Mouse (Mus musculus): ENCODE results near the gene Ralgds. TPM values are rescaled to one million over a fixed set of nuclear protein-coding genes. Genes with fewer than 3 reads are reported as not detected.

Ralgds gene
- 25.4 TPM for polyA plus RNA-seq (2014; fragmentation: Illumina TruSeq; extraction: RNeasy Lipid Tissue Mini Kit (QIAGEN cat#74804); ENCODE audit: low read depth, low replicate concordance)

GRCm38 (mm10) chr2:28512798-28513401 is at the start of gene Ralgds:
Ralgds (plus strand) TSS chr2:28513125.

GRCm38 (mm10) chr2:28465836-28466518 is 46.9 kb upstream of the Ralgds start, which contains the start of gene 1700007K13Rik:
1700007K13Rik (minus strand) TSS chr2:28466332.

GRCm38 (mm10) chr2:28467860-28468485 is 45.0 kb upstream of the Ralgds start, which contains the start of gene Mrps2:
Mrps2 (plus strand) TSS chr2:28468066.

GRCm38 (mm10) chr2:28496671-28497070 is 16.3 kb upstream of the Ralgds start, which contains the start of gene Gbgt1:
Gbgt1 (plus strand) TSS chr2:28496891.

GRCm38 (mm10) chr2:28505795-28506194 is 7.1 kb upstream of the Ralgds start, which contains the start of gene Gm10134:
Gm10134 (plus strand) TSS chr2:28506095.

GRCm38 (mm10) chr2:28563303-28563702 is 50.4 kb downstream of the Ralgds start, which contains the start of gene Cel:
Cel (minus strand) TSS chr2:28563403.

GRCm38 (mm10) chr2:28583651-28584050 is 70.7 kb downstream of the Ralgds start, which contains the start of gene Gtf3c5:
Gtf3c5 (minus strand) TSS chr2:28583751.

Other genes starting within 250 kb of the Ralgds start
- gene Ppp1r26, start 66.3 kb upstream of the Ralgds start, polyA plus RNA-seq (2014; fragmentation: Illumina TruSeq; extraction: RNeasy Lipid Tissue Mini Kit (QIAGEN cat#74804); ENCODE audit: low read depth, low replicate concordance), result 1.3 TPM
- gene 1700007K13Rik, start 46.8 kb upstream of the Ralgds start, polyA plus RNA-seq (2014; fragmentation: Illumina TruSeq; extraction: RNeasy Lipid Tissue Mini Kit (QIAGEN cat#74804); ENCODE audit: low read depth, low replicate concordance), result not detected
- gene Mrps2, start 45.1 kb upstream of the Ralgds start, polyA plus RNA-seq (2014; fragmentation: Illumina TruSeq; extraction: RNeasy Lipid Tissue Mini Kit (QIAGEN cat#74804); ENCODE audit: low read depth, low replicate concordance), result 58.0 TPM
- 0.44 TPM for gene Gbgt1, start 16.2 kb upstream of the Ralgds start, polyA plus RNA-seq (2014; fragmentation: Illumina TruSeq; extraction: RNeasy Lipid Tissue Mini Kit (QIAGEN cat#74804); ENCODE audit: low read depth, low replicate concordance)
- not detected for gene Gm10134, start 7.0 kb upstream of the Ralgds start, polyA plus RNA-seq (2014; fragmentation: Illumina TruSeq; extraction: RNeasy Lipid Tissue Mini Kit (QIAGEN cat#74804); ENCODE audit: low read depth, low replicate concordance)
- 2.5 TPM for gene Cel, start 50.3 kb downstream of the Ralgds start, polyA plus RNA-seq (2014; fragmentation: Illumina TruSeq; extraction: RNeasy Lipid Tissue Mini Kit (QIAGEN cat#74804); ENCODE audit: low read depth, low replicate concordance)
- gene Gtf3c5, start 70.6 kb downstream of the Ralgds start, polyA plus RNA-seq (2014; fragmentation: Illumina TruSeq; extraction: RNeasy Lipid Tissue Mini Kit (QIAGEN cat#74804); ENCODE audit: low read depth, low replicate concordance), result 4.4 TPM
- not detected for gene Gfi1b, start 108.9 kb downstream of the Ralgds start, polyA plus RNA-seq (2014; fragmentation: Illumina TruSeq; extraction: RNeasy Lipid Tissue Mini Kit (QIAGEN cat#74804); ENCODE audit: low read depth, low replicate concordance)
- 10.9 TPM for gene Tsc1, start 128.1 kb downstream of the Ralgds start, polyA plus RNA-seq (2014; fragmentation: Illumina TruSeq; extraction: RNeasy Lipid Tissue Mini Kit (QIAGEN cat#74804); ENCODE audit: low read depth, low replicate concordance)
- not detected for gene Spaca9, start 186.6 kb downstream of the Ralgds start, polyA plus RNA-seq (2014; fragmentation: Illumina TruSeq; extraction: RNeasy Lipid Tissue Mini Kit (QIAGEN cat#74804); ENCODE audit: low read depth, low replicate concordance)
- gene Ak8, start 187.0 kb downstream of the Ralgds start, polyA plus RNA-seq (2014; fragmentation: Illumina TruSeq; extraction: RNeasy Lipid Tissue Mini Kit (QIAGEN cat#74804); ENCODE audit: low read depth, low replicate concordance), result not detected